In the genomic region with DNA sequence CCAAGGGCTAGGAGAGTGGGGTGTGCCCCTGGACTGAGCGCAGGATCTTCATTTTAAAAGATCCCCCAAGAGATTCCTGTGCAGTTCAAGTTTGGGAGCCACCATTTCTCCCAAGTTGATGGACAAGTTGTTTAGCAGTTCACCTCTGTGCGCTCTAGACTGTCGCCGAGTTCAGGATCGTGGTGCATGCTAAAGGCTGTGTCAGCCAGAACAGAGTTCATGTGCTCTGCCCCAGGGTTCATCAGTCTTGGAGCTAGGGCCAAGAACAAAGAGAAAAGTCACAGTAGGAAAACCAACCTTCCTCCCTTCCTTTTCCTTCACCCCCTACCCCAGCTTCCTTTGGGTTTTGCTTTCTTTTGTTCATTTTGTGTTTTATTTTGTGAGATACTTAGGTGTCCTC, we compare ENCODE assay signal across 29 mouse cellular contexts. TPM values are rescaled to one million over a fixed set of nuclear protein-coding genes. Genes with fewer than 3 reads are reported as not detected.
A peak's percentile ranks its signal among the peaks of the same experiment; 100 is the strongest.
DNase-seq lines count a peak whose midpoint lies in the region; ATAC-seq lines count a peak whose summit lies in the region.
"Had no signal": no experiment of that assay in that cellular context is flagged by ENCODE, and none has a peak within 500 bp of the region (broad histone marks: within the 10 kb centered on the region; RNA-seq: fewer than 3 reads in every experiment).

No protein-coding gene starts in this region.

- ATAC-seq in kidney, embryonic 15.5 days (replicated peaks; ENCODE audit: low FRiP score) = no peak
- ATAC-seq: forebrain, embryonic 14.5 days; forebrain, postnatal 0 days; hindbrain, postnatal 0 days; Patski had no signal

- H3K4me3 ChIP-seq in kidney, embryonic 15.5 days (replicated peaks) = no peak overlapping the region
- H3K4me3 ChIP-seq: embryonic facial prominence, embryonic 12.5 days; embryonic facial prominence, embryonic 15.5 days; gastrocnemius, adult 2 months; heart, embryonic 10.5 days; heart, embryonic 13.5 days had no signal

- intact Hi-C loops in left cerebral cortex, postnatal 25 days (cut with DNase I) = no loop called here

- peak; percentile 20 for DNase-seq in kidney, adult 11 months
- peak; percentile 19 to 28 for DNase-seq in kidney, adult 8-10 months
- DNase-seq in kidney, postnatal 4 days = no peak
- peak; percentile 44 to 53 for DNase-seq in kidney, postnatal 25 days
- no peak for DNase-seq in left cerebral cortex, postnatal 25 days (ENCODE audit: low spot score in 2 of 2)
- DNase-seq: adrenal gland, postnatal 10 days; adrenal gland, postnatal 36 days; B cell, adult 2 months; cerebellum, adult 11 months; cerebellum, adult 2 months; cerebellum, adult 9-11 months; cerebellum, postnatal 25 days; forebrain, postnatal 0 days; gastrocnemius, adult 2 months; gastrocnemius, postnatal 14 days; heart, adult 18-20 months; heart, postnatal 14 days; heart, postnatal 4 days had no signal

- no peak overlapping the region for H3K4me2 ChIP-seq in kidney, embryonic 15.5 days
- H3K4me2 ChIP-seq: embryonic facial prominence, embryonic 12.5 days; embryonic facial prominence, embryonic 15.5 days; heart, embryonic 13.5 days; hindbrain, embryonic 14.5 days had no signal

- H3K4me1 ChIP-seq in kidney, embryonic 15.5 days = no peaks in the 10 kb centered on the region
- H3K4me1 ChIP-seq: embryonic facial prominence, embryonic 12.5 days; embryonic facial prominence, embryonic 15.5 days; heart, embryonic 10.5 days; heart, embryonic 13.5 days had no signal

- WGBS in kidney, embryonic 15.5 days = 78% methylated on average over 5 of the region's 5 CpGs

- H3K36me3 ChIP-seq in kidney, embryonic 15.5 days = no peaks in the 10 kb centered on the region
- H3K36me3 ChIP-seq: embryonic facial prominence, embryonic 12.5 days; embryonic facial prominence, embryonic 15.5 days; G1E; heart, embryonic 10.5 days; heart, embryonic 13.5 days had no signal

- no peaks in the 10 kb centered on the region for H3K27me3 ChIP-seq in kidney, embryonic 15.5 days
- H3K27me3 ChIP-seq: CH12.LX; embryonic facial prominence, embryonic 12.5 days; embryonic facial prominence, embryonic 15.5 days; heart, embryonic 13.5 days; Patski had no signal

- no peak overlapping the region for H3K27ac ChIP-seq in kidney, embryonic 15.5 days
- H3K27ac ChIP-seq: embryonic facial prominence, embryonic 12.5 days; embryonic facial prominence, embryonic 15.5 days; gastrocnemius, adult 2 months; heart, embryonic 10.5 days; heart, embryonic 13.5 days; hindbrain, embryonic 14.5 days; hindbrain, postnatal 0 days had no signal

- H3K9ac ChIP-seq in kidney, embryonic 15.5 days = no peak overlapping the region
- H3K9ac ChIP-seq: embryonic facial prominence, embryonic 12.5 days; embryonic facial prominence, embryonic 15.5 days; forebrain, postnatal 0 days; heart, embryonic 13.5 days; hindbrain, embryonic 14.5 days had no signal

- no peaks in the 10 kb centered on the region for H3K9me3 ChIP-seq in kidney, embryonic 15.5 days (replicated peaks)
- H3K9me3 ChIP-seq: embryonic facial prominence, embryonic 12.5 days; embryonic facial prominence, embryonic 15.5 days; G1E; heart, embryonic 10.5 days; heart, embryonic 13.5 days had no signal

RNA-seq across cellular contexts. Expression of gene Morc2a, which starts 42.5 kb away (rescaled TPM):
- 28.2 and 30.2 TPM in 2 replicates for polyA plus RNA-seq in kidney, embryonic 15.5 days (2015; fragmentation: Nextera tagmentation; extraction: Ambion mirVana)
- 10 to 100 TPM; 39.6 to 41.9 TPM for total RNA-seq in left cerebral cortex, postnatal 25 days (2021)

Comparison
In these comparisons a context has a peak if more than half of its experiments do, and no peak if none do; other contexts are left out.
1. DNase-seq: peak in kidney, adult 11 months (single experiment), kidney, adult 8-10 months (2 of 2) and kidney, postnatal 25 days (2 of 2); none in kidney, postnatal 4 days (0 of 2) and left cerebral cortex, postnatal 25 days (0 of 2).